Mouse (Mus musculus): ENCODE data around the gene Sumf1.

DNA sequence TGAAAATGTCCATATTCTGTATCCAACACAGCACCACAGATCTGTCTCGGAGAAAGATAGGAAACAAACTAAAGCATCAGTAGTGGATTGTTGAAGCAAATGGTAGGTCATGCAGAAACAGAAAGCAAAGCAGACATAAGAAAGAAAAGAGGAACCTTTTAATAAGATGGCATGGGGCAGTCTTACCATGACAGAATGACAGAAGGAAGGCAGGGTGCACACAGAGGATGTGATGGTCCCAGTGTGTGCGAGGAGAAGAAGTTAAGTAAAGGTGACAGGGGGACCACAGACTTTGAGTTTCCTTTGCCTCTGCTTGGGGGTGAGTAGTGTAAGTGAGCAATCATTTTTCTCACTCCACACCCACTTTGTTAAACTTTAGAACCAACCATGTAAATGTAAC is 6.3 kb downstream of the Sumf1 start:
- TF ChIP-seq CTCF (IDR thresholded peaks at IDR 0.05; ENCODE audit: borderline replicate concordance, insufficient read depth, low read length) (no peak), POLR2A (IDR thresholded peaks at IDR 0.05; ENCODE audit: low read depth, low read length) (no peak)

Measured in embryonic fibroblast, embryonic 13.5 days (primary cell).